In genomic region chr11:83471766-83472165, GRCm38 (mm10) we compare ENCODE assay signal across 10 mouse cellular contexts. TPM values are rescaled to one million over a fixed set of nuclear protein-coding genes. Genes with fewer than 3 reads are reported as not detected.
DNase-seq lines count a peak whose midpoint lies in the region; ATAC-seq and TF ChIP-seq lines count a peak whose summit lies in the region.
"Had no signal": no experiment of that assay in that cellular context is flagged by ENCODE, and none has a peak within 500 bp of the region (broad histone marks: within the 10 kb centered on the region; RNA-seq: fewer than 3 reads in every experiment).

No protein-coding gene starts in this region.

- no peaks in the 10 kb centered on the region for H3K27me3 ChIP-seq in kidney, postnatal 0 days (ENCODE audit: insufficient read depth, low read length)
- H3K27me3 ChIP-seq in limb, embryonic 13.5 days: no peaks in the 10 kb centered on the region; the same call in 1 of the 2 replicates
- H3K27me3 ChIP-seq in neural tube, embryonic 14.5 days (ENCODE audit: control insufficient read depth, insufficient read depth, low read length): no peaks in the 10 kb centered on the region

- 85% methylated on average over 2 of the region's 2 CpGs for WGBS in kidney, postnatal 0 days
- 70% methylated on average over 2 of the region's 2 CpGs for WGBS in limb, embryonic 13.5 days
- WGBS in neural tube, embryonic 14.5 days: 95% methylated on average over 2 of the region's 2 CpGs

- peaks cover 7% of the 10 kb centered on the region for H3K4me1 ChIP-seq in kidney, postnatal 0 days (replicated peaks; ENCODE audit: insufficient read depth, low read length)
- H3K4me1 ChIP-seq in limb, embryonic 13.5 days: peaks cover 30% of the 10 kb centered on the region
- peaks cover 13% of the 10 kb centered on the region for H3K4me1 ChIP-seq in neural tube, embryonic 14.5 days (ENCODE audit: control insufficient read depth, insufficient read depth, low read length)

- H3K9ac ChIP-seq in kidney, postnatal 0 days (ENCODE audit: low read depth, low read length): no peak overlapping the region
- peak overlapping the region; percentile 60; the same call in 1 of the 2 replicates for H3K9ac ChIP-seq in limb, embryonic 13.5 days
- H3K9ac ChIP-seq in neural tube, embryonic 14.5 days (replicated peaks; ENCODE audit: low read depth, low read length): no peak overlapping the region

- ATAC-seq in kidney, postnatal 0 days (replicated peaks; ENCODE audit: low FRiP score, low read depth): no peak
- 0 out of 2 replicates have a peak, but pooled peaks have one; percentile 3 for ATAC-seq in erythroid progenitor cell, adult 5-6 weeks (replicated peaks; ENCODE audit: low FRiP score, poor library complexity, severe bottlenecking)
- ATAC-seq in limb, embryonic 13.5 days (ENCODE audit: low FRiP score, low read depth): no peak
- ATAC-seq in neural tube, embryonic 14.5 days (ENCODE audit: low read depth): no peak

- H3K4me3 ChIP-seq in kidney, postnatal 0 days (replicated peaks; ENCODE audit: low read depth, low read length): no peak overlapping the region
- peak overlapping the region; percentile 85 for H3K4me3 ChIP-seq in limb, embryonic 13.5 days
- H3K4me3 ChIP-seq in neural tube, embryonic 14.5 days (ENCODE audit: low read depth, low read length): no peak overlapping the region

- H3K9me3 ChIP-seq in kidney, postnatal 0 days (replicated peaks; ENCODE audit: low read length): no peaks in the 10 kb centered on the region
- no peaks in the 10 kb centered on the region for H3K9me3 ChIP-seq in limb, embryonic 13.5 days
- H3K9me3 ChIP-seq in neural tube, embryonic 14.5 days (ENCODE audit: control insufficient read depth, low read length): no peaks in the 10 kb centered on the region

- no peaks in the 10 kb centered on the region for H3K36me3 ChIP-seq in kidney, postnatal 0 days (ENCODE audit: insufficient read depth, low read length)
- peaks cover 6% of the 10 kb centered on the region for H3K36me3 ChIP-seq in limb, embryonic 13.5 days
- H3K36me3 ChIP-seq in neural tube, embryonic 14.5 days (ENCODE audit: control insufficient read depth, insufficient read depth, low read length): no peaks in the 10 kb centered on the region

- no peak for DNase-seq in kidney, postnatal 0 days (ENCODE audit: low spot score)
- no peak for DNase-seq in kidney, postnatal 14 days
- no peak for DNase-seq in layer of hippocampus, postnatal 36 days
- no peak for DNase-seq in embryo, embryonic 10.5 days (ENCODE audit: low spot score)
- no peak for DNase-seq in right cerebral cortex, postnatal 36 days (ENCODE audit: low spot score in 2 of 2)

- peak overlapping the region; percentile 78; the same call in 1 of the 2 replicates for H3K4me2 ChIP-seq in kidney, postnatal 0 days (ENCODE audit: low read length)
- peak overlapping the region; percentile 68 for H3K4me2 ChIP-seq in limb, embryonic 13.5 days (replicated peaks)
- H3K4me2 ChIP-seq in neural tube, embryonic 14.5 days (ENCODE audit: low read depth, low read length): peak overlapping the region; percentile 62

- no peak overlapping the region for H3K27ac ChIP-seq in kidney, postnatal 0 days
- 0 out of 2 replicates have a peak overlapping the region, but pooled peaks have one; percentile 98 for H3K27ac ChIP-seq in limb, embryonic 13.5 days
- H3K27ac ChIP-seq in neural tube, embryonic 14.5 days (ENCODE audit: low read depth, low read length): no peak overlapping the region

- TF ChIP-seq CTCF in kidney, postnatal 0 days (IDR thresholded peaks at IDR 0.05; ENCODE audit: low read depth): no peak

RNA-seq across cellular contexts. Expression of gene Taf15, which starts 1.1 kb away (rescaled TPM):
- 5.7 and 6.7 TPM in 2 replicates for polyA plus RNA-seq in kidney, postnatal 0 days (2015; fragmentation: Nextera tagmentation; extraction: Ambion mirVana)
- 47.2 and 59.5 TPM in 2 replicates for total RNA-seq in erythroid progenitor cell, adult 5-6 weeks (2015; ENCODE audit: low replicate concordance)
- total RNA-seq in erythroid progenitor cell, adult 5-6 weeks (2017; ENCODE audit: low replicate concordance): 50.6 and 95.9 TPM in 2 replicates
- polyA plus RNA-seq in limb, embryonic 13.5 days (2015; fragmentation: Nextera tagmentation; extraction: Ambion mirVana): 16.9 and 19.3 TPM in 2 replicates
- 9.5 and 20.4 TPM in 2 replicates for polyA plus RNA-seq in neural tube, embryonic 14.5 days (2014; fragmentation: Nextera tagmentation; extraction: Ambion mirVana)
- total RNA-seq in layer of hippocampus, postnatal 36 days (2021): 10 to 100 TPM; 75.0 to 77.4 TPM

RNA-seq across cellular contexts. Expression of gene Mmp28, which starts 8.9 kb away (rescaled TPM):
- polyA plus RNA-seq in kidney, postnatal 0 days (2015; fragmentation: Nextera tagmentation; extraction: Ambion mirVana): 1.9 and 2.2 TPM in 2 replicates
- total RNA-seq in erythroid progenitor cell, adult 5-6 weeks (2015; ENCODE audit: low replicate concordance): not detected in 2 replicates
- total RNA-seq in erythroid progenitor cell, adult 5-6 weeks (2017; ENCODE audit: low replicate concordance): 1.7 TPM in 1 of 2 replicates, not detected in the other
- polyA plus RNA-seq in limb, embryonic 13.5 days (2015; fragmentation: Nextera tagmentation; extraction: Ambion mirVana): 3.0 and 4.5 TPM in 2 replicates
- 1.9 and 5.7 TPM in 2 replicates for polyA plus RNA-seq in neural tube, embryonic 14.5 days (2014; fragmentation: Nextera tagmentation; extraction: Ambion mirVana)
- 1 to 10 TPM; 2.9 to 4.0 TPM for total RNA-seq in layer of hippocampus, postnatal 36 days (2021)

RNA-seq across cellular contexts. Expression of gene 1700020L24Rik, which starts 34.3 kb away (rescaled TPM):
- 0.22 TPM in 1 of 2 replicates, not detected in the other for polyA plus RNA-seq in kidney, postnatal 0 days (2015; fragmentation: Nextera tagmentation; extraction: Ambion mirVana)
- 12.3 TPM in 1 of 2 replicates, not detected in the other for total RNA-seq in erythroid progenitor cell, adult 5-6 weeks (2015; ENCODE audit: low replicate concordance)
- total RNA-seq in erythroid progenitor cell, adult 5-6 weeks (2017; ENCODE audit: low replicate concordance): 4.0 and 4.7 TPM in 2 replicates
- 0.56 TPM in 1 of 2 replicates, not detected in the other for polyA plus RNA-seq in limb, embryonic 13.5 days (2015; fragmentation: Nextera tagmentation; extraction: Ambion mirVana)
- polyA plus RNA-seq in neural tube, embryonic 14.5 days (2014; fragmentation: Nextera tagmentation; extraction: Ambion mirVana): 0.62 and 0.76 TPM in 2 replicates
- not detected for total RNA-seq in layer of hippocampus, postnatal 36 days (2021)

RNA-seq across cellular contexts. Expression of gene Gas2l2, which starts 42.5 kb away (rescaled TPM):
- polyA plus RNA-seq in kidney, postnatal 0 days (2015; fragmentation: Nextera tagmentation; extraction: Ambion mirVana): not detected in 2 replicates
- total RNA-seq in erythroid progenitor cell, adult 5-6 weeks (2015; ENCODE audit: low replicate concordance): not detected in 2 replicates
- total RNA-seq in erythroid progenitor cell, adult 5-6 weeks (2017; ENCODE audit: low replicate concordance): not detected in 2 replicates
- not detected in 2 replicates for polyA plus RNA-seq in limb, embryonic 13.5 days (2015; fragmentation: Nextera tagmentation; extraction: Ambion mirVana)
- 0.17 and 0.70 TPM in 2 replicates for polyA plus RNA-seq in neural tube, embryonic 14.5 days (2014; fragmentation: Nextera tagmentation; extraction: Ambion mirVana)
- under 1 TPM; 0.12 to 0.15 TPM for total RNA-seq in layer of hippocampus, postnatal 36 days (2021)
- total RNA-seq: common myeloid progenitor, adult 5-6 weeks had no signal

RNA-seq across cellular contexts. Expression of gene Heatr9, which starts 50.2 kb away (rescaled TPM):
- polyA plus RNA-seq in kidney, postnatal 0 days (2015; fragmentation: Nextera tagmentation; extraction: Ambion mirVana): not detected in 2 replicates
- not detected in 2 replicates for total RNA-seq in erythroid progenitor cell, adult 5-6 weeks (2015; ENCODE audit: low replicate concordance)
- total RNA-seq in erythroid progenitor cell, adult 5-6 weeks (2017; ENCODE audit: low replicate concordance): 0.26 TPM in 1 of 2 replicates, not detected in the other
- polyA plus RNA-seq in limb, embryonic 13.5 days (2015; fragmentation: Nextera tagmentation; extraction: Ambion mirVana): not detected in 2 replicates
- not detected in 2 replicates for polyA plus RNA-seq in neural tube, embryonic 14.5 days (2014; fragmentation: Nextera tagmentation; extraction: Ambion mirVana)
- total RNA-seq in layer of hippocampus, postnatal 36 days (2021): not detected
- total RNA-seq: common myeloid progenitor, adult 5-6 weeks; layer of hippocampus, adult 18-20 months had no signal
